Mouse (Mus musculus): ENCODE results near the gene Mrpl24. TPM values are rescaled to one million over a fixed set of nuclear protein-coding genes. Genes with fewer than 3 reads are reported as not detected.

Gene Mrpl24
- polyA plus RNA-seq, 2 experiments, result 37.9 to 50.1 TPM

- Histone ChIP-seq H3K27me3 (ENCODE audit: control insufficient read depth, insufficient read depth, low read length) (peaks cover 17% of the 10 kb centered on the region), H3K27ac (no peak overlapping the region), H3K9me3 (ENCODE audit: control insufficient read depth, low read length) (no peaks in the 10 kb centered on the region), H3K4me2 (ENCODE audit: low read depth) (peak overlapping the region; percentile 64), H3K4me1 (replicated peaks; ENCODE audit: control insufficient read depth in 2 of 2, insufficient read depth in 2 of 2, low read length in 1 of 2) (peaks cover 0 to 2% of the 10 kb centered on the region in 2 experiments; a peak in 1 of 4 replicates), H3K36me3 (replicated peaks; ENCODE audit: control insufficient read depth, insufficient read depth, low read depth) (no peaks in the 10 kb centered on the region), H3K4me3 (ENCODE audit: insufficient read depth in 1 of 2, low read depth in 2 of 2, low read length in 2 of 2) (peak overlapping the region in 1 of 2 experiments; percentile 43; a peak in 2 of 4 replicates), H3K9ac (replicated peaks) (no peak overlapping the region)
- DNase-seq (ENCODE audit: low read depth in 3 of 3, low spot score in 3 of 3) (peak; percentile 58 to 61 (median 59)), ATAC-seq (ENCODE audit: insufficient read depth) (peak; percentile 83)
- under 1% methylated on average over 27 of the region's 27 CpGs for WGBS (ENCODE audit: insufficient replicate concordance)
- TF ChIP-seq EP300 (IDR thresholded peaks at IDR 0.05; ENCODE audit: low read depth) (no peak), CTCF (IDR thresholded peaks at IDR 0.05; ENCODE audit: low read depth) (peak; percentile 89)
These were observed 41.4 kb downstream of the Mrpl24 start for GRCm38 (mm10) chr3:87960586-87961191.

GRCm38 (mm10) chr3:87970184-87970938, 51.1 kb downstream of the Mrpl24 start:
- Histone ChIP-seq H3K4me2 (ENCODE audit: low read depth) (peak overlapping the region; percentile 16), H3K9me3 (ENCODE audit: control insufficient read depth, low read length) (no peaks in the 10 kb centered on the region), H3K9ac (replicated peaks) (no peak overlapping the region), H3K27ac (no peak overlapping the region), H3K36me3 (replicated peaks; ENCODE audit: control insufficient read depth, insufficient read depth, low read depth) (no peaks in the 10 kb centered on the region), H3K4me1 (replicated peaks; ENCODE audit: control insufficient read depth in 2 of 2, insufficient read depth in 2 of 2, low read length in 1 of 2) (peaks cover 0 to 4% of the 10 kb centered on the region in 2 experiments; a peak in 1 of 4 replicates), H3K27me3 (ENCODE audit: control insufficient read depth, insufficient read depth, low read length) (peaks cover 34% of the 10 kb centered on the region), H3K4me3 (ENCODE audit: insufficient read depth in 1 of 2, low read depth in 2 of 2, low read length in 2 of 2) (peak overlapping the region in 1 of 2 experiments; percentile 32; a peak in 3 of 4 replicates)
- TF ChIP-seq CTCF (IDR thresholded peaks at IDR 0.05; ENCODE audit: low read depth), result peak; percentile 65
- TF ChIP-seq EP300 (IDR thresholded peaks at IDR 0.05; ENCODE audit: low read depth), result no peak
- peak in 1 of 3 experiments; percentile 24 for DNase-seq (ENCODE audit: low read depth in 3 of 3, low spot score in 3 of 3)
- WGBS (ENCODE audit: insufficient replicate concordance), result 1% methylated on average over 21 of the region's 21 CpGs
- no peak for ATAC-seq (ENCODE audit: insufficient read depth)

GRCm38 (mm10) chr3:87970939-87971488, 51.7 kb downstream of the Mrpl24 start, which contains the start of gene Nes:
Gene Nes, plus strand, starts transcription at chr3:87971078.
- Histone ChIP-seq H3K4me3 (ENCODE audit: insufficient read depth in 1 of 2, low read depth in 2 of 2, low read length in 2 of 2) (peak within 1 kb of the TSS; percentile 32 to 40), H3K27me3 (ENCODE audit: control insufficient read depth, insufficient read depth, low read length) (peaks cover 34% of the 10 kb centered on the region), H3K4me1 (replicated peaks; ENCODE audit: control insufficient read depth in 2 of 2, insufficient read depth in 2 of 2, low read length in 1 of 2) (peaks cover 0 to 4% of the 10 kb centered on the region in 2 experiments; a peak in 1 of 4 replicates), H3K27ac (no peak within 1 kb of the TSS), H3K9ac (replicated peaks) (no peak within 1 kb of the TSS), H3K4me2 (ENCODE audit: low read depth) (peak within 1 kb of the TSS; percentile 16), H3K36me3 (replicated peaks; ENCODE audit: control insufficient read depth, insufficient read depth, low read depth) (no peaks in the 10 kb centered on the region), H3K9me3 (ENCODE audit: control insufficient read depth, low read length) (no peaks in the 10 kb centered on the region)
- ATAC-seq (ENCODE audit: insufficient read depth), result no peak; the same call in 1 of the 2 replicates
- TF ChIP-seq CTCF (IDR thresholded peaks at IDR 0.05; ENCODE audit: low read depth) (no peak), EP300 (IDR thresholded peaks at IDR 0.05; ENCODE audit: low read depth) (no peak)
- no peak for DNase-seq (ENCODE audit: low read depth in 3 of 3, low spot score in 3 of 3)
- WGBS (ENCODE audit: insufficient replicate concordance), result under 1% methylated on average over 44 of the region's 44 CpGs

- peak overlapping the region; percentile 17 to 40 for H3K4me3 ChIP-seq (ENCODE audit: insufficient read depth in 1 of 2, low read depth in 2 of 2, low read length in 2 of 2)
- H3K27ac ChIP-seq, result no peak overlapping the region
- H3K9ac ChIP-seq (replicated peaks), result no peak overlapping the region
- no peaks in the 10 kb centered on the region for H3K36me3 ChIP-seq (replicated peaks; ENCODE audit: control insufficient read depth, insufficient read depth, low read depth)
- no peak for TF ChIP-seq EP300 (IDR thresholded peaks at IDR 0.05; ENCODE audit: low read depth)
- TF ChIP-seq CTCF (IDR thresholded peaks at IDR 0.05; ENCODE audit: low read depth), result no peak
- WGBS (ENCODE audit: insufficient replicate concordance), result 2% methylated on average over 55 of the region's 60 CpGs
- H3K9me3 ChIP-seq (ENCODE audit: control insufficient read depth, low read length), result no peaks in the 10 kb centered on the region
- H3K4me2 ChIP-seq (ENCODE audit: low read depth), result peak overlapping the region; percentile 16
- DNase-seq (ENCODE audit: low read depth in 3 of 3, low spot score in 3 of 3) (no peak), ATAC-seq (ENCODE audit: insufficient read depth) (no peak)
- H3K27me3 ChIP-seq (ENCODE audit: control insufficient read depth, insufficient read depth, low read length), result peaks cover 34% of the 10 kb centered on the region
- peaks cover 0 to 4% of the 10 kb centered on the region in 2 experiments; a peak in 1 of 4 replicates for H3K4me1 ChIP-seq (replicated peaks; ENCODE audit: control insufficient read depth in 2 of 2, insufficient read depth in 2 of 2, low read length in 1 of 2)
These were observed 52.3 kb downstream of the Mrpl24 start for GRCm38 (mm10) chr3:87971489-87972202.
